Mouse (Mus musculus) yolk sac, embryonic 10.5 days (tissue): ENCODE data around the gene Tlx3.
A peak's percentile ranks its signal among the peaks of the same experiment; 100 is the strongest.

ENCODE experiments used
- DNase-seq: peaks from one replicate; pipeline ENCODE4 v3.0.0-alpha.2; 2017; ENCODE audit warnings: low spot score

The Tlx3 gene

DNA sequence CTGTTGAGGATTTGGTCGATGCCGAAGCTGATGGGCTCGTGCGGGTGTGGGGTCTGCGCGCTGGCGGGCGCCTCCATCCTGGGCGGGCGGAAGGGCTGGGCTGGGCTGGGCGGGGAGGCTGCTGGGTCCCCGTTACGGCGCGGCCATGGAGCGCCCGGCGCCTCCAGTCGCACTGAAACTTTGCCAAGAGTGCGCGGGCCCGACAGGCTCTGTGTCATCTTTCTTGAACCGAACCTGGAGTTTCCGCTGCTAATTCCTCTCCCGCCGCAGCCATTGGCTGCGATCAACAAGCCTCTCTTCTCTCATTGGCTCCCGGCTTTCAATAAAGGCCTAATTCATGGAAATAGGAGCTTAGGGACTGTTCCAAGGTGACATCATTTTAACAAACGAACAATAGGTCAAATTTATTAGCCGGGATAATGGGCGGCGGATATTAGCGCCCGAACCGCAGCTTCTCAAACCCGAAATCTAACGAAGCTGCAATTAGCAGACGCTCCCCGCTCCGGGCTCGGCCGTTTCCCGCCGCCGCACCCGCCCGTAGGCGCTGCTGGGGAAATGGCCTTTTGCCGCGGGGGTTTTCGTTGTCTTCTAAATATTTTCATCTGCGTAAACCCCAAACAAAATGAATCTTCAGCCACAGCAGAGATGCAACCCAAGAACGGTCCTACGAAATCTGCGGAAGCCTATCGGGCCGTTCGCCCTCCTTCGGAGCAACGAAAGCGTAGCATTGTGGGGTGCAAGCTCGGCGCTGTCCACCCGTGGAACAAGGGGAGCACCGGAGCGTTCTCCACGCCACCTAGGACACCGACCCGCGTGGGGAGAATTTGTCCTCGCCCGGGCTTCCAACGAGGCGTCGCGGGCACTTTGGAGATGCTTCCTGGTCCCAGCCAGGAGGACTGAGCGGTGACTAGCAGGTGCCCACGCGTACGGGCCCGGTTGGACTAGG is at the start of gene Tlx3:
Gene Tlx3, minus strand, starts transcription at position 207 of the 946 bp plus-strand sequence.
- peak; percentile 58 for DNase-seq

DNA sequence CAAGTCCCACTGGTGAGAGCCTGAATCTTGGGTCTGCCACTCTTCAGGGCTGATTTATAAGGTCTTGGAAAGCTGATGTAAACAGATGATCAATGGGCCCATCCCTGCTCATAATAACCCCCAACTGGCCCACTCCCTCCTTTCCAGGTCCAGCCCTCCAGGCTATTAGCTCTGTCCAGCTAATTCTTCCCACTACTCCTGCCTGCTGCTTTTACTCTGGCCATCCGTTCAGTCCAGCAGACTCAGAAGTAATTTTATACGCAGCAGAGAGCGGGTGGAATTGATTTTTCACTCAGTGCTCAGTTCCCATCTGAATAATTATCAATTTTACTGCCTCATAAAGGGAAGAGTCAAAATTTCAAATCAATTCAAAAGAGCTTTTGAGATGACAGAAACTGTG is 36.9 kb upstream of the Tlx3 start:
- DNase-seq: no peak

DNA sequence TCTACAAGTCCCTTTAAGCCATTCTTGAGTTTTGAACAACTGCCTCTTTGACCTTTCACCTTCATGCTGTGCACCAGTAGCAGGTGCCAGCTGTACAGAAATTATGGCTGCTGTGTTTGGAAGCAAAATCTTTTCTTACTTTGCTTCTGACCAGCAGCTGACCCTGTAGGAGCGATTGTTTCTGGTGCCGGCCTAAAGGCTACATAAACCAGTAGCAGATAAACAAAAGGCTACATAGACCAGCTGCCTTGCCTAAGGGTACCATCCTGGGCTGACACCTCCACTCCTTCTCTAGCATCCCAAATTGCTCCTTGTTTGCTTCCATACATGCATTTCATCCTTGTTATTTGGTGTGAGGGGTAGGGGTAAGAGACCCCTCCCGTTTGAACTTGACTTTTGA is 30.7 kb upstream of the Tlx3 start:
- DNase-seq: no peak

DNA sequence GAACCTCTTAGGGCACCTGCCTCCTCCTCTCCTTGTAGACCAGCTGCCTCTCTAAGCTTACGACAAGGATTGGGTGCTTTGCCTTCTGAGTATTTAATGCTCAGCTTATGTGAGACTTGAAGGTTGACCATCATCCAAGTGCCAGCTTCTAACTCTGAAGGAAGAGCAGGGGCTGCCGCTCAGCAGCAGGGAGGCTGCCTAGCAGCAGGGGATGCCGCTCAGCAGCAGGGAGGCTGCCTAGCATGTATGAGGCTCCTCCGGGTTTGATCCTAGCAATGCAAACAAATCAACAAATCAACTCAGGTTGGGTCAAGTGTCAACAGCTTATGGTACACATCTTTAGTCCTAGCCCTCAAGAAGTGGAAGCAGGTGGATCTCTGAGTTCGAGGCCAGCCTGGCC is 28.7 kb upstream of the Tlx3 start:
- no peak for DNase-seq

DNA sequence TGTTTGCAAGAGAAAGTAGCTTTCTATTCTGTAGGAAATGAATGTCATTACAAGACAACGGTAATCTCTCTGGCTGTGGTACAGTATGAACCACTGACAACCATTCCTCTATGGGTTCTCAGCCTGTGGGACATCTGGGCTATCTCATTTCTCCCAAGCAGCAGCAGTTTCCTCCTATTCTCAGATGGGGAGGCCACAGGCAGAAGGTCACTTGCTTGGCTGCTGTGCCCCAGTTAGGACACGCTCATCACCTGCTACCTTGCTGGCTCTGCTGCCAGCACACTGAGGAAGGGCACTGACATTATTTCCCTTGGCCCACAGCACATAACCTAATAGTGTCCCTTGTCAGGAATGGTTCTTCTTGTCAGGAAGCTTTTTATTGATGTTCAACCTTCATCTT is 24.8 kb upstream of the Tlx3 start:
- no peak for DNase-seq

DNA sequence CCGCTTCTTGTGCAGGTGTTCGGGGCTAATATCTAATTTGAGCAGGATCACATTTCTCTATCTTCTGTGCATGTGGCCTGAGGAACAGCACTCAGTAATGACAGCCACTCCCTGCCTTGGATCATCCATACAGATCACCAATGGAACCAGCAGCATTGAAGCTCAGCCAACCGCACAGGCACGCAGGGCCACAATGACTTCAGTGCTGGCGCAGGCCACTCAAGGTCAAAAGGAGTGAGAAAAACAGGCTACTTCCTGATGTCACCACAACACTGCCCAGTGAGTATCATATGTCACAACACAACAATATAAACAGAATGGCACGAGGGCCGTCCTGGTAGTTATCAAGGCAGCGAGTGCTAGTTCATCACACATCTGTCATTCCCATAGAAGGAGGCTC is 23.1 kb upstream of the Tlx3 start:
- DNase-seq: no peak

DNA sequence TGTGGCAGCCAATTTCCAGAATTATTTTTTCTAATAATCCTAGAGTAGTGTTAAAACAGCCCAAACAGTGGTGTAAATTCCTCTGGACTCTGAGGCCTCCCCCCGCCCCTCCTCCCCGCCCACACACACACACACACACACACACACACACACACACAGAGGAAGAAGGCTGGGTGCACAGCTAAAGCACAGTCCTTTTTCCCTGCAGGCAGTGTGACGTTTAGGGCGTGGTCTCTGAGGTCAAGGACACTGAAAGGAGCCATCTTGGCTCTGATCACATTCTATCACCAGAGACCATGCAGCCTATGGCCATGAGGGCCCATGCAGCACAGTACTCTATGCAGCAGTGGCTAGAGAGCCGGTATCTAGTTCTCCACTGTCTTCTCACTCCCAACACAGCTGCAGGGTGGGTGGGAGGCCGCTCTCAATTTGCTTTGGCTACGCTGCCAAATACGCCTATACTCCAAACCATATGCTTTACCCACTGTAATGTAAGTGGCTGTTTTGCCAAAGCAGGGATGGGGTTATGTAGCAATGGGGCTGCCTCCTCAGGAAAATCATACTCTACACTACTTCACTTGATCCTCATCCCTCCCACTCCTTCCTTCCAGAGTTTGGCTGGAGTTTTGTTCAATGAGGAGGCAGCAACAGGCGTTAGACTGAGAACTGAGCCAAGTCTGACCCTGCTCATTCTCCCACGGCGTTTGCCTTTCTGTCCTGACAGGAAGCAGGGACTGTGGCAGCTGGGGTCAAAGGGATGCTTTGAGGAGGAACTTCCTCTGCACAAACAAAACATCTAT is 18.4 kb upstream of the Tlx3 start:
- no peak for DNase-seq

DNA sequence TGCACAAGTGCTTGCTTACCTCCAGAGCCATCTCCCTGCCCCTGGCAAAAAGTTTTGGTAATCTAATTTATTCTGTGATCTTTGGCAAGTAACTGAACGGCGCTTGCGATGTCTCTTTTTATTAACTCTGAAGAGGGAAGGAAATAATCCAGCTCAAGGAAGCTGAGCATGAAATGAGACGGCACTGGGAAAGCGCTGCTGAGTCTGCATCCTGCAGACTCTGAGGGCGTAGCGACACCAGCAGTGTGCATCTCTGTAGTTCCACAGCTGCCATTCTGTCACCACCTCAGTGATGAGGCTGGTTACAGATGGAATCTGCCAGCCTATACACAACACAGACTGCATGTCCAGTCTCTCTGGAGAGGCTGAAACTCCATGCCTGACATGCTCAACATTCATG is 17.4 kb upstream of the Tlx3 start:
- DNase-seq: no peak

DNA sequence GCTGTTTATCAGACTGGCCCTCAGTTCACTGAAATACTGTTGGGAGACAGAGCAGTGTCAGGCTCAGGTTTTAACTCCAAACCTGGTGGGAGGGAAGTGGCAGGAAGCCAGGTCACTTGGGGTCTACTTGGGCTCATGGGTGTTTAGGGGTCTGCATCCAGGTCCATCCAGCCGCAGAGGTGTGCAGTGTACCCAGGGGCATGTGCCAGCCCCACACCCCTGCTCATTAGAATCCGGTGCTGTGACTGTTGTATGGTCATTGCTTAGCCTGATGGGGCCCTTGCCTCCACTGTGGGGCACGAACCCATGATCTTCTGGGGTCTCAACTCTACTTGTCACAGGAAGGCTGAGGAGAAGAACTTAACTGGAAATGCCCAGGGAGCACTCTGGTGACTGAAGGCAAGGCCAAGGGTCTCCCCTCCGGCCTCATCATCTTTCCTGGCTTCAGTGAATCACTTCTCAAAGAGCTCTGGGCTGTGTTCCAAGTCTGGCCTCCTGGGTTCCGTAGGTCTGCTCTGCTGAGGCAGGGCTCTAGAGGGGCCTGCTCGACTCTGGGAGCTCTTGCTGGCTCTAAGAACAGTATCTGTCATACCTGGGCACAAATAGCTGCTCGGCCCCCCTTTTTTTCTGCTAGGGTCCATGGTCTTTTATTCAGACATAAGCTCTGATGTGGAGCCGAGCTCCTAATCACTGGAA is 14.1 kb upstream of the Tlx3 start:
- no peak for DNase-seq

DNA sequence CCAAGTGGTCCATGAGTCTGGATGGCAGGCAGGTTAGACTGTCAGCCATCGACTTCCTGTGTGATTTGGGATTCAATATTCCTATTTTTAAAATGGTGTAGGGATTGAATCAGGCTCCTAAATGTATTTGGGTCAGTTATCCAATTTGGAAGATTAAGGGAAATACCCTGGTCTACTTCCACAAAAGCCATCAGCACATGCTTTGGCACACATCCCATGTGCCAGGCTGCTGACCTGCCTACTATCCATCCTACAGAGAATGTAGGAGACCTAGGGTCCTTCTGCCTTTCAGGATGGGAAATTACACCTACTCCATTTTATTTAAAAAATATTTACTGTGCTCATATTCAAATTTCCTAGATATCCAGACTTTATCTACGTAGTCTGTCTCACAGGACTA is 4.0 kb upstream of the Tlx3 start:
- DNase-seq: no peak

DNA sequence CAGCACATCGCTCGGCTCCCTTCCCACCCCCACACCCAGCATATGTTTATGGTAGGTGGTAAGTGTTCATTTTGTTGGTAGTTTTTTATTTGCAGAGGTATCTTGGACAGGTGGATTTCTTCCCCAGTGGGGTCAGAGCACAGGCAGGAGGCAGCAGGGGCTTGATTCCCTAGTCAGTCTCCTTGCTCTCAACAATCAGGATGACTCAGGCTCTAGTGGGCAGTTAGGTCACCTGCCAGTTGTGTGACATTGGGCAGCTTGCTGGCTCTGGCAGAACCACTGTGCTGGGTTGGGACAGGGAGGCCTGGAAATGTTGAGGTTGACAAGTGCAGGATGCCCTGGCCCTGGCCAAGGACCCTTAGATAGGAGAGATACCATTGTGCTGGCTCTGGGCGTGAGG is 1.6 kb upstream of the Tlx3 start:
- no peak for DNase-seq

DNA sequence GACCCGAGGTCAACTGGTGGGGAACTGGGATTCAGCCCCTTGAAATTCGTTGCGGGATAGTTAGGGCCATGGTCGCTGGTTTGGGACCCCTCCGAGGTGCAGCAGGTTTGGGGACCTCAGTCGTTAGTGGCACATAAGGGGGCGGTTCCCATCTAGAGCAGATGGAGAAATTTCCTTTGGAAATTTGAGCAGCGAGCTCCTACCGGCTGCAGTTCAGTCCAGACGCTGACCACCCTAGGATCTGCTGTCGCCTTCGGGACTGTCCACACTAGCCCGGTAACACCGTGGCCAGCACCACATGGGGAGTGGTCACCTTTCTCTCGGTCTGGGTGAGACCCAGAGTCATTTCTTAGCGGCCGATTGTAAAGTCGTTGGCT is 928 bp upstream of the Tlx3 start:
- DNase-seq: no peak

DNA sequence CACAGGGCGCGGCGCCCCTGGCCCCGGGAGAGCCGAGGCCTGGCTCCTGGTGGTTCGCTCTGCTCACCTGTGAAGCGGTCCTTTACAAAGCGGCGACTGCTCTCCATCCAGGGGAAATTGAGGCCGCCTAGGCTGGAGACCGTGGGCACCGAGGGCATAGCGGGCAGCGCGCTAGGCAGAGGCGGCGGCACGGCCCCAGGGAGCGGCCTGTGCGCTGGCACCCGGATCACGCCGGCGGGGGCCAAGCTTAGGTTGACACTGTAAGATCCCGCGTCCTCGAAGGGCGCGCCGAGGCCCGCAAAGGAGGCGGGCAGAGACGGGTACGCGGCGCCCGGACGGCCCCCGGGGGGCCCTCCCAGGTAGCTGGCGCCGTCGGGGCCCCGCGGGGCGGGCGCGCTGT is 417 bp downstream of the Tlx3 start:
- DNase-seq: no peak

DNA sequence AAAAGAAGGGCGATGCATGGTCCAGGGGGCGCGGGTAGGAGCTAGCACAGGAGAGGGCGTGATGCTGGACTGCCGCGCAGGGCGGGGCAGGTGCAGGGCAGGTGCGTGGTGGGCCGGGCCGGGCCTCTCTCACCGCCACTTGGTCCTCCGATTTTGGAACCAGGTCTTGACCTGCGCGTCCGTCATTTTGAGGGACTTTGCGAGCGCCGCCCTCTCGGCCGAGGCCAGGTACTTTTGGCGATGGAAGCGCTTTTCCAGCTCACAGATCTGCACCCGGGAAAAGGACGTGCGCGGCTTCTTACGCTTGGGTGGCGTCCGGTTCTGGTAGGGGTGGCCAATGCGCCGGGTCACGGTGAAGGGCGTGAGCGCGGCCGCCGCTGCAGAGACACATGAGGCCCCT is 1.1 kb downstream of the Tlx3 start:
- DNase-seq: no peak

DNA sequence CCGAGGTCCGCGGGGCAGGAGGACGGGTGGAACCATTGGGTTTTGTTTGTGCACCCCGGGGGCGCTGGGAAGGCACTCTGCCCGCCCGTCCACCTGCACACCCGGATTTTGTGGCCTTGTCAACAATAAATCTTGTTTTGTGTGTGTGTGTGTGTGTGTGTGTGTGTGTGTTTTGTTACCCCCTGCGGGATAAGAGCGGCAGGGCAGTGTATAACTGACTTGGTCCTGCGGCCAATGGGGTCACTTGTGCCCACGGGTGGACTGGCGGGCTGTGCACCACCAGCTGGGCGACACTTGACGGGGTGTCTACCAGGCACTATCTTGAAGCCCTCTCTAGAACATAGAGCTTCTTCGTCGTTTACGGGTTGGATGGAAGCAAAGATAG is 1.8 kb downstream of the Tlx3 start:
- DNase-seq: no peak

DNA sequence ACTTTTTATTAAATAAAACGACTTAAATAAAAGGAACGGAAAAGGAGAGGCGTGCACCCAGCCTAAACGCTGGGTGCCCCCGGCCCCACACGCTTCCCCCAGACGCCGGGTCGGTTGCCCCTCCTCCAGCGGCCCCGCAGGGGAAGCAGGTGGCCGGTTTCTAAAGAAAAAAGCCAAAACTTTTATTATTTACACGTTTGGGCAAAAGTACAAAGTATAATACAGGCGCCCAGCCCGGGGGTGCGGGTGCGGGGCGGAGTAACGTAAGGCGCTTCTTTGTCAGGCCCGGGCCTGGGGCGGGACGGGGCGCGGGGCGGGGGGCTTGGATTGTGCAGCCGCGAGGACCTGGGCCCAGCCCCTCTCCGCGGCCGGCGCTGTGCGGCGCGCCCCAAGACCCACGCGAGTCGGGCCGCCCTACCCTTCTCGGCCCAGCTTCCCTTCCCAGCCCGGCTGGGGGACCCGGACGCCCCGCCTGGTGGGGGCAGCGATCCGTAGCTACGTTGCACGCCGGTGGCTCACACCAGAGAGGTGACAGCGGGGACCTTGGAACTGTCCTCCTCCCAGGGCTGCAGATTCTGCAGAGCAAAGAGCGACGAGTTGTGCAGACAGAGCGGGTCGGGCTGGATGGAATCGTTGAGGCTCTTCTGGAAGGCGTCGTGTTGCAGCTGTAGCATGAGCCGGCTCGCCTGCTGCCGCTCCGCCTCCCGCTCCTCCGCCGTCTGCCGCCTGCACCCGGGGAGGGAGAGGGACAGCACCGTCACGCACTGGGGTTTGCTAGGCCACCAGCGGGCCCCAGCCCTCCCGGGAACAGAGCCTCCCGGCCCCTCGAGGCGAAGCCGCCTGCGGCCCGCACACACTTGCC is 2.4 kb downstream of the Tlx3 start:
- DNase-seq: no peak

DNA sequence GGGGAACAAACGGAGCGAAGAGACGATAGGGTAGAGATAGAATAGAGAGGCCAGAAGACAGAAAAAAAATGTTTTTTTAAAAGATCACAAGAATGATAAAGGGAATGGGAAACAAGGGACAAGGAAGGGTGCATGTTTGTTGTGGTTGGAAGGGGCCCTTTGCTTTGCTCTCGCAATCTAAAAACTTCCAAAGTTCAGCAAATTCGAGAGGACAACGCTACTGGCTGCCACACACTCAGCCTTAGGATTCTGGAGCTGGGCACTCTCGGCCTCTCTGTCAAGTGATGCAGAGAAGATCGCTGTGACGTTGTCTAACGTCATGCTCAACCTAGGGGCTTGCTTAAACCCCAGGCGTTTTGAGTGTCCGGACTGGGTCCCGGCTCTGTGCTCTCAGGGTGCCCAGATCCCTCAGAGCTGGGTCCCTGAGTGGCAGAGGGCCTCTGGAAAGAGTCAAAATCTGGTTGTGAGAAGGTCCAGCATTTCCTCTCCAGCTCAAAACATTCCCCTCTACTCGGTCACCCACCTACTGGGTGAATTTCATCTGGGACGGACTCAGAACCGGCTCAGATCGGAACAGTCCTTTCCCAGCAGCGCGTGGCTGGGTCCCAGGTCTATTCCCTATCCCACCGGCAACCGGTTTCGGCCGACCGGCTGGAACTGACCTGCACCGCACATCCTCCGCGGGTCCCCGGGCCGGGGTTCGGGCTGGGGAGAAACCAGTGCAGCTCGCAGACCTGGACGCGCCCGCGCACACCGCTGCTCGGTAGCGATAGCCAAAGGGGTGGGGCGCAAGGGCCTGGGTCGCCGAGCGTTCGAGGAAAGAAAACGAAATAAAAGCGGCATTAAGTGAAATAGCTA is 3.3 kb downstream of the Tlx3 start:
- DNase-seq: no peak

DNA sequence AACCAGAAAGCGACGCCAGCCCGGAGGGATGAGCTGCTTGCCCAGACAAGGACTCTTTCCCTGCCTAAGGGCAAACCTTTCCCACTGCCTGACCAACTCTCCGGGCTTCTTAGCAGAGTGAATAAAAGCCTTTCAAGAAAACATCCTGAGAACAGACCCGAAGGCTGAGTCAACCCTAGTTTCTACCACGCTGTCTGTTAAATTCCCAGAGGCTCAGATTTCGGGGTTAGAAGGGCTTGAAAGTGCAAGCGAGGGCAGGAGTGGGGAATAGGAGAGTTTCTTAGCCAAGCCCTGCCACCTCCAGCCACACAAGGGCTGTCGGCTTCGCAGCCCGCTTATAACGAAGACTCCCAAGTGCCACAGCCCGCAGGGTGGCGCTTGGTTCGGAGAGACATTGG is 4.3 kb downstream of the Tlx3 start:
- no peak for DNase-seq

DNA sequence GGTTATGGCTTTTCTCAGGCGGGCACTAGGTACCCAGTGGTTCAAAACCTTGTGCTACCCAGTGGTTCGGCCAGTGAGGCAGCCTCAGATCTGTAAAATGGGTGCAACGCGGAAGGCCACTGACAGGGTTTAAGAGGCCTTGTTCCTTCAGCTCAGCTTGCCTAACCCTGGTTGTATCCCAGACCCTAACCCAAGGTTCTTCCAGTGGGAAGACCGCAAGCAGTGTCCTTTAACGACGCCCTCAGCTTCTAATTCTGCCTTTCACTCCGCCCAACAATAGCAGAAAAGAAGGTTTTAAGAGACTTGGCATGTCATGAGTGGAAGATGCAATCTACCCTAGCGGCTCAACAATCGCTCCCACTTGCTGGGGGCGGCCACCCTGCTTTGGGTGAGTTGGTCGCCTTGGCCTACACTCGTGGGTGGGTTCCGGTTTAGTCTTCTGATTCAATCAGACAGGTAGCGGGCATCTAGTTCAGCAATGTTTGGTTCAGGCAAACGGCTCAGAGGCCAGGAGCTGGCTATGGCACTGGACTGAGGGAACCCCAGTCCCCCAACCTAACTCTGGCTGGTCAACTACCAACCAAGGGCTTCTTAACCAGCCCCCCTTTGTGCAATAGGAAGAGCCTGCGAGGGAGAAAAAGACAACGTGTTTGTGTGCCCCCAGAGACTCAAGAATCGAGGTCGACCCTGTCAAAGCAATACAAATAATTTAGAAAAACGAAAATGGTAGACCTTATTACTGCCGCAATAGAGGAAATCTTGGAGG is 4.9 kb downstream of the Tlx3 start:
- no peak for DNase-seq

DNA sequence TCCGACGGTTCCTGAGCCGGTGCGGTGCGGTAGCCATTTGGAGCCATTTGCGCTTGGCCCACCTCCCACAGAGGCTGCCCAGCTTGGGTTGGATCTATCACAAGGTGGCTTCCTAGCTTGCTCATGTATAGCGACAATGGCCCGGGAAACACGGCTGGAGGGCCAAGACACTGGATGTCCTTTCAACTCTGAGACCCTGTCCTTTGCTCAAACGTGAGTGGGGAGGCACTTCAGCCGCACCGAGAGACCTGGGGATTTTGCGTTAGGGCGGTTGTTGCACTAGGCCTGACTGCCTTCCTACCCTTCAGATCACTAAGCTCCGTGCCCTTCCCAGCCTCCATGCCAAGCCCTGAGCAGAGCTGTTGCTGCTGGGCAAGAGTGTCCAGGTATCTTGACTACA is 5.7 kb downstream of the Tlx3 start:
- DNase-seq: no peak
